Mouse (Mus musculus) T-helper 1 cell (primary cell): ENCODE measurements around the gene Rab27a.

Source experiments
- in situ Hi-C: fragments of 300-600 bp; cut with MboI, MseI; formaldehyde crosslinking; loops from one replicate; pipeline ENCODE4 v1.15.1; 2025; ENCODE audit warnings: high pct_unique_total_duplicates

Gene Rab27a

GRCm38 (mm10) chr9:73044146-73045079 lies at the start of gene Rab27a:
Rab27a (plus strand) TSS chr9:73044854.
- in situ Hi-C loops = loop anchor here (5.0 kb wide), 2 partner anchors 48 to 77 kb away; no protein-coding TSS in a partner anchor

GRCm38 (mm10) chr9:72996167-72996566 lies 48.5 kb upstream of the Rab27a start:
- in situ Hi-C loops = no loop called here

GRCm38 (mm10) chr9:72996806-72997205 lies 47.8 kb upstream of the Rab27a start:
- in situ Hi-C loops = no loop called here

GRCm38 (mm10) chr9:73000487-73000886 lies 44.2 kb upstream of the Rab27a start:
- in situ Hi-C loops = no loop called here

- in situ Hi-C loops = no loop called here
Measured at GRCm38 (mm10) chr9:73001314-73002011, 43.2 kb upstream of the Rab27a start.

- in situ Hi-C loops = no loop called here
Measured at GRCm38 (mm10) chr9:73002177-73002576, 42.5 kb upstream of the Rab27a start.

GRCm38 (mm10) chr9:73004076-73004475 lies 40.6 kb upstream of the Rab27a start:
- in situ Hi-C loops = no loop called here

GRCm38 (mm10) chr9:73005106-73005505 lies 39.5 kb upstream of the Rab27a start:
- in situ Hi-C loops = no loop called here

GRCm38 (mm10) chr9:73006175-73006574 lies 38.5 kb upstream of the Rab27a start:
- in situ Hi-C loops = no loop called here

GRCm38 (mm10) chr9:73008384-73008783 lies 36.3 kb upstream of the Rab27a start:
- in situ Hi-C loops = no loop called here

- in situ Hi-C loops = no loop called here
Measured at GRCm38 (mm10) chr9:73012629-73013028, 32.0 kb upstream of the Rab27a start.

GRCm38 (mm10) chr9:73014724-73015123 lies 29.9 kb upstream of the Rab27a start:
- in situ Hi-C loops = no loop called here

GRCm38 (mm10) chr9:73019841-73020240 lies 24.8 kb upstream of the Rab27a start:
- in situ Hi-C loops = no loop called here

GRCm38 (mm10) chr9:73020566-73021097 lies 24.0 kb upstream of the Rab27a start:
- in situ Hi-C loops = no loop called here

- in situ Hi-C loops = no loop called here
Measured at GRCm38 (mm10) chr9:73025818-73026636, 18.6 kb upstream of the Rab27a start.

GRCm38 (mm10) chr9:73030443-73030842 lies 14.2 kb upstream of the Rab27a start:
- in situ Hi-C loops = no loop called here

- in situ Hi-C loops = no loop called here
Measured at GRCm38 (mm10) chr9:73031421-73031820, 13.2 kb upstream of the Rab27a start.

GRCm38 (mm10) chr9:73033406-73033805 lies 11.2 kb upstream of the Rab27a start:
- in situ Hi-C loops = no loop called here

- in situ Hi-C loops = no loop called here
Measured at GRCm38 (mm10) chr9:73039222-73039945, 5.3 kb upstream of the Rab27a start.

- in situ Hi-C loops = loop anchor here (5.0 kb wide), 2 partner anchors 52 to 73 kb away; no protein-coding TSS in a partner anchor
Measured at GRCm38 (mm10) chr9:73040080-73040479, 4.6 kb upstream of the Rab27a start, which contains the start of gene Pigb. Pigb (minus strand) TSS chr9:73040378.

- in situ Hi-C loops = no loop called here
Measured at GRCm38 (mm10) chr9:73045204-73045603, 550 bp downstream of the Rab27a start.
